Mouse (Mus musculus) ES-E14 (cell line): ENCODE data around the gene Vwf.

Source experiments
- HCFC1 ChIP-seq: IDR thresholded peaks from 2 replicates; pipeline ENCODE4 v1.6.1; 2012; ENCODE audit warnings: low read length, inconsistent platforms, borderline replicate concordance; ENCODE audit not compliant: insufficient read depth
- MAFK ChIP-seq: IDR thresholded peaks from 2 replicates; pipeline ENCODE4 v1.6.1; 2014; ENCODE audit warnings: mild to moderate bottlenecking, low read depth, low read length, inconsistent platforms; ENCODE audit not compliant: insufficient read depth
- ZC3H11A ChIP-seq: IDR thresholded peaks from 2 replicates; pipeline ENCODE4 v1.6.1; 2012; ENCODE audit warnings: low read depth, mild to moderate bottlenecking, inconsistent platforms, low read length, borderline replicate concordance
- ZNF384 ChIP-seq: IDR thresholded peaks from 2 replicates; pipeline ENCODE4 v1.6.1; 2012; ENCODE audit warnings: low read depth, low read length, inconsistent platforms

DNA sequence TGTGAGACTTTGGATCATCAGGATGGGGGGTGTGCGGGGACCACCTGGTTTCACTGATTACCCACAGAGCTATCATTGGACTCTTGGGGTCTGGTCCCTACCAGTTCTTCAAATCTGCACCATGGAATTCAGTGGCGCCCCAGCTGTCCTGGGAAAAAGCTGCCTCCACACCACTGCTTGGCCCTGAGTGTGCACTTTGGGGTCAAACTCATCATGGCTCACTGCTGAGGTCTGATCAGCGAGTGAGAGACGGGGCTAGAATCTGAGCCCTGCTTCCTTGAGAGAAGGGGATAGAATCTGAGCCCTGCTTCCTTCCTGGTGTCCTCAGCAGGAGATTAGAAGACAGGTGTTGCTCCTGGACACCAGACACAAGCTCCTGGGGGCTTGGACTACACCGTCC, 55.8 kb downstream of the Vwf start:
- no peak for TF ChIP-seq ZNF384
- no peak for TF ChIP-seq MAFK
- TF ChIP-seq HCFC1: no peak
- TF ChIP-seq ZC3H11A: no peak
